Comparison of ENCODE assay signal across 28 mouse cellular contexts in genomic region chr14:33759656-33760055, GRCm38 (mm10).
DNase-seq lines count a peak whose midpoint lies in the region; ATAC-seq and TF ChIP-seq lines count a peak whose summit lies in the region.
"Had no signal": no experiment of that assay in that cellular context is flagged by ENCODE, and none has a peak within 500 bp of the region (broad histone marks: within the 10 kb centered on the region; RNA-seq: fewer than 3 reads in every experiment).

No protein-coding gene starts in this region.

- H3K36me3 ChIP-seq in forebrain, embryonic 14.5 days (ENCODE audit: control insufficient read depth, insufficient read depth, low read length): no peaks in the 10 kb centered on the region
- H3K36me3 ChIP-seq in forebrain, embryonic 12.5 days (replicated peaks): no peaks in the 10 kb centered on the region
- H3K36me3 ChIP-seq in hindbrain, postnatal 0 days (ENCODE audit: insufficient read depth, low read length): no peaks in the 10 kb centered on the region
- H3K36me3 ChIP-seq in hindbrain, embryonic 10.5 days: no peaks in the 10 kb centered on the region
- no peaks in the 10 kb centered on the region for H3K36me3 ChIP-seq in embryonic facial prominence, embryonic 15.5 days
- H3K36me3 ChIP-seq: heart, embryonic 10.5 days; heart, embryonic 15.5 days; hindbrain, embryonic 13.5 days; limb, embryonic 10.5 days; limb, embryonic 15.5 days had no signal

- no peak overlapping the region for H3K9ac ChIP-seq in forebrain, embryonic 14.5 days (ENCODE audit: low read length)
- no peak overlapping the region for H3K9ac ChIP-seq in forebrain, embryonic 12.5 days
- H3K9ac ChIP-seq in hindbrain, postnatal 0 days (replicated peaks; ENCODE audit: low read length): no peak overlapping the region
- H3K9ac ChIP-seq in embryonic facial prominence, embryonic 15.5 days: no peak overlapping the region
- H3K9ac ChIP-seq: forebrain, embryonic 13.5 days; heart, embryonic 15.5 days; hindbrain, embryonic 13.5 days; limb, embryonic 15.5 days; liver, embryonic 14.5 days; lung, embryonic 14.5 days had no signal

- no peaks in the 10 kb centered on the region for H3K27me3 ChIP-seq in forebrain, embryonic 14.5 days (replicated peaks; ENCODE audit: control insufficient read depth, insufficient read depth, low read length)
- H3K27me3 ChIP-seq in forebrain, embryonic 12.5 days: no peaks in the 10 kb centered on the region
- no peaks in the 10 kb centered on the region for H3K27me3 ChIP-seq in hindbrain, postnatal 0 days (ENCODE audit: insufficient read depth, low read length)
- H3K27me3 ChIP-seq in hindbrain, embryonic 10.5 days (ENCODE audit: insufficient read depth, poor library complexity, severe bottlenecking): no peaks in the 10 kb centered on the region
- H3K27me3 ChIP-seq in embryonic facial prominence, embryonic 15.5 days: no peaks in the 10 kb centered on the region
- H3K27me3 ChIP-seq: forebrain, embryonic 13.5 days; heart, embryonic 15.5 days; hindbrain, embryonic 13.5 days; limb, embryonic 15.5 days; Patski had no signal

- H3K4me1 ChIP-seq in forebrain, embryonic 14.5 days (ENCODE audit: control insufficient read depth, insufficient read depth, low read length): no peaks in the 10 kb centered on the region
- H3K4me1 ChIP-seq in forebrain, embryonic 12.5 days: no peaks in the 10 kb centered on the region; the same call in 1 of the 2 replicates
- no peaks in the 10 kb centered on the region for H3K4me1 ChIP-seq in hindbrain, postnatal 0 days (ENCODE audit: insufficient read depth, low read length)
- H3K4me1 ChIP-seq in hindbrain, embryonic 10.5 days (replicated peaks): peaks cover 5% of the 10 kb centered on the region; the same call in 1 of the 2 replicates
- H3K4me1 ChIP-seq in embryonic facial prominence, embryonic 15.5 days: peaks cover 6% of the 10 kb centered on the region; the same call in 1 of the 2 replicates
- H3K4me1 ChIP-seq: forebrain, embryonic 13.5 days; heart, embryonic 10.5 days; heart, embryonic 15.5 days had no signal

- TF ChIP-seq CTCF in hindbrain, postnatal 0 days (IDR thresholded peaks at IDR 0.05; ENCODE audit: low read depth): no peak

- no peak overlapping the region for H3K4me2 ChIP-seq in forebrain, embryonic 14.5 days (ENCODE audit: low read length)
- no peak overlapping the region for H3K4me2 ChIP-seq in forebrain, embryonic 12.5 days
- H3K4me2 ChIP-seq in hindbrain, postnatal 0 days (ENCODE audit: low read depth, low read length): no peak overlapping the region
- no peak overlapping the region for H3K4me2 ChIP-seq in embryonic facial prominence, embryonic 15.5 days (replicated peaks)
- H3K4me2 ChIP-seq: forebrain, embryonic 13.5 days; heart, embryonic 15.5 days; hindbrain, embryonic 13.5 days; limb, embryonic 15.5 days; lung, embryonic 14.5 days had no signal

- H3K9me3 ChIP-seq in forebrain, embryonic 14.5 days (replicated peaks; ENCODE audit: control insufficient read depth, low read length): no peaks in the 10 kb centered on the region
- H3K9me3 ChIP-seq in forebrain, embryonic 12.5 days: no peaks in the 10 kb centered on the region
- H3K9me3 ChIP-seq in hindbrain, postnatal 0 days (ENCODE audit: low read length): no peaks in the 10 kb centered on the region
- peaks cover 3% of the 10 kb centered on the region; the same call in 1 of the 2 replicates for H3K9me3 ChIP-seq in hindbrain, embryonic 10.5 days
- no peaks in the 10 kb centered on the region for H3K9me3 ChIP-seq in embryonic facial prominence, embryonic 15.5 days (replicated peaks)
- H3K9me3 ChIP-seq: heart, embryonic 10.5 days; heart, embryonic 15.5 days; limb, embryonic 10.5 days; limb, embryonic 15.5 days had no signal

- 51% methylated on average over 7 of the region's 7 CpGs for WGBS in forebrain, embryonic 14.5 days
- 59% methylated on average over 7 of the region's 7 CpGs for WGBS in forebrain, embryonic 12.5 days
- 58% methylated on average over 7 of the region's 7 CpGs for WGBS in hindbrain, postnatal 0 days
- WGBS in hindbrain, embryonic 10.5 days: 86% methylated on average over 7 of the region's 7 CpGs
- 52% methylated on average over 7 of the region's 7 CpGs for WGBS in embryonic facial prominence, embryonic 15.5 days

- H3K4me3 ChIP-seq in forebrain, embryonic 14.5 days (ENCODE audit: low read depth, low read length): no peak overlapping the region
- H3K4me3 ChIP-seq in forebrain, embryonic 12.5 days (replicated peaks): no peak overlapping the region
- no peak overlapping the region for H3K4me3 ChIP-seq in hindbrain, postnatal 0 days (ENCODE audit: low read length)
- H3K4me3 ChIP-seq in hindbrain, embryonic 10.5 days: no peak overlapping the region
- H3K4me3 ChIP-seq in embryonic facial prominence, embryonic 15.5 days (replicated peaks): no peak overlapping the region
- H3K4me3 ChIP-seq: erythroblast, embryonic 14.5 days; forebrain, embryonic 13.5 days; heart, embryonic 10.5 days; heart, embryonic 15.5 days; hindbrain, embryonic 13.5 days; limb, embryonic 10.5 days; limb, embryonic 15.5 days had no signal

- ATAC-seq in forebrain, embryonic 14.5 days: no peak
- ATAC-seq in forebrain, embryonic 12.5 days (ENCODE audit: low FRiP score): no peak
- no peak for ATAC-seq in hindbrain, postnatal 0 days
- no peak for ATAC-seq in embryonic facial prominence, embryonic 15.5 days (ENCODE audit: insufficient number of reproducible peaks, low FRiP score, low TSS enrichment, low read depth)
- ATAC-seq: forebrain, embryonic 13.5 days; intestine, postnatal 0 days; Patski had no signal

- H3K27ac ChIP-seq in forebrain, embryonic 14.5 days (ENCODE audit: low read depth, low read length): no peak overlapping the region
- no peak overlapping the region for H3K27ac ChIP-seq in forebrain, embryonic 12.5 days
- no peak overlapping the region for H3K27ac ChIP-seq in hindbrain, postnatal 0 days
- no peak overlapping the region for H3K27ac ChIP-seq in hindbrain, embryonic 10.5 days
- H3K27ac ChIP-seq in embryonic facial prominence, embryonic 15.5 days (replicated peaks): 0 out of 2 replicates have a peak overlapping the region, but pooled peaks have one; percentile 8
- H3K27ac ChIP-seq: forebrain, embryonic 13.5 days; heart, embryonic 10.5 days; heart, embryonic 15.5 days; limb, embryonic 10.5 days; limb, embryonic 15.5 days; liver, embryonic 14.5 days had no signal

- peak; percentile 30 for DNase-seq in forebrain, embryonic 14.5 days (ENCODE audit: low spot score)
- DNase-seq in hindbrain, postnatal 0 days (ENCODE audit: low spot score): peak; percentile 23
- no peak for DNase-seq in hindbrain, embryonic 10.5 days (ENCODE audit: low spot score)
- DNase-seq in R1 (ENCODE audit: low read depth, low spot score): peak; percentile 38
- DNase-seq in left cerebral cortex, postnatal 10 days (ENCODE audit: extremely low spot score in 1 of 2, low spot score in 2 of 2): no peak
- no peak for DNase-seq in right cerebral cortex, postnatal 4 days
- DNase-seq: adrenal gland, postnatal 25 days; cerebellum, adult 8-10 months; cerebellum, postnatal 25 days; gastrocnemius, postnatal 14 days; kidney, adult 9 months; kidney, postnatal 10 days; layer of hippocampus, postnatal 36 days; lung, embryonic 14.5 days; lung, postnatal 14 days; right cerebral cortex, adult 18-20 months had no signal

- intact Hi-C loops in left cerebral cortex, postnatal 10 days (cut with DNase I): no loop called here

Comparison
In these comparisons a context has a peak if more than half of its experiments do, and no peak if none do; other contexts are left out.
1. DNase-seq: peak in forebrain, embryonic 14.5 days (single experiment), hindbrain, postnatal 0 days (single experiment) and R1 (single experiment); none in hindbrain, embryonic 10.5 days (single experiment), left cerebral cortex, postnatal 10 days (0 of 2) and right cerebral cortex, postnatal 4 days (single experiment).